Mouse (Mus musculus) mouse embryonic stem cell (cell line): ENCODE measurements at regions not wholly inside any gene's neighbourhood (a gene's known extent, or its start where the extent isn't known, plus 50 kb on each side); places are given as distances from the start of the nearest gene placed in this dataset.

Source experiments
- in situ Hi-C, 2 experiments: fragments of 300-500 bp; cut with MboI; formaldehyde crosslinking; loops; 1 replicate in 1 of 2; 3 replicates in 1 of 2; pipeline ENCODE4 v1.14.3; 2019 to 2020; ENCODE audit warnings: low sequenced_read_pairs in 2 of 2, low pct_unique_long_range_greater_than_20kb in 1 of 2, mixed read lengths in 1 of 2; ENCODE audit not compliant: unreplicated experiment in 1 of 2

- in situ Hi-C loops: no loop called here
Measured at GRCm38 (mm10) chr13:47537156-47537555, 414.7 kb downstream of the Rnf144b start.

GRCm38 (mm10) chr13:47549626-47550025 is 427.2 kb downstream of the Rnf144b start:
- in situ Hi-C loops: no loop called here

GRCm38 (mm10) chr13:47552251-47552650 is 429.8 kb downstream of the Rnf144b start:
- in situ Hi-C loops: no loop called here

- in situ Hi-C loops: no loop called here
Measured at GRCm38 (mm10) chr13:47554198-47554597, 431.7 kb downstream of the Rnf144b start.

GRCm38 (mm10) chr13:47557196-47557974 is 434.9 kb downstream of the Rnf144b start:
- in situ Hi-C loops: no loop called here

DNA sequence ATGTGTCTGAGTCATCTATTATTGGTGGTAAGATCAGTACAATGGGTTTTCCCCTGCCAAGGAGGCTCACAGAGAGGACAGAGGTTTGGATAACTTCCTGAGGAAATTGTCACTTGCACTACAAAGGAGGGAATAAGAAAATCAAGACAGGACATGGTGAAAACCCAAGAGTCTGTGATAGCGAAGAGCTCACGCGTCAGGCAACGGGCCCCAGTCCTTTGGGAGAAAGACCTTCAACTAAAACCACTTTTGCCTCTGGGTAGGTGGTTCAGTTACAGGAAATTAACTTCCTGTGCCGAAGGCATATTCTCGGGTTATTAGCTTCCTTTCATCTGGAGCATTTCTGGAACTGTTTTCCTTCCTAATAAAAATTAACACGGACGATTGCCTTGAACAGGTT is 440.4 kb downstream of the Rnf144b start:
- in situ Hi-C loops: no loop called here

DNA sequence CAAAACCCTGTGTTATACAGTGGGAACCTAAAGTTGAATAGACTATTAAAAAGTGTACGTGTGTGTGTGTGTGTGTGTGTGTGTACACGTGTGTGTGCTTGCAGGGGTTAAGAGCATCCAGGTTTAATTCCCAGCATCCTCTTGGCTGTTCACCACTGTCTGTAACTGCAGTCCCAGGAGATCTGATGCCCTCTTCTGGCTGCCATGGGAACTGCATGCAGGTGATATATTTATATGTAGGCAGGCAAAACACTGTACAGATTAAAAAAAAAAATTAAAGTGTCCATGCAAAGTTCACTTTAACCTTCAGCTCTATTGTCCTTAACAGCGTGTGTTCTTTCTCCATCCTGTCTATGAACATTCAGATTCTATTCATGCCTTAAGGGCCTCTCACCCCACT is 454.1 kb downstream of the Rnf144b start:
- in situ Hi-C loops: loop anchor here in 1 of 2 experiments (25.0 kb wide), 1 partner anchor 239 kb away; no protein-coding TSS in a partner anchor

DNA sequence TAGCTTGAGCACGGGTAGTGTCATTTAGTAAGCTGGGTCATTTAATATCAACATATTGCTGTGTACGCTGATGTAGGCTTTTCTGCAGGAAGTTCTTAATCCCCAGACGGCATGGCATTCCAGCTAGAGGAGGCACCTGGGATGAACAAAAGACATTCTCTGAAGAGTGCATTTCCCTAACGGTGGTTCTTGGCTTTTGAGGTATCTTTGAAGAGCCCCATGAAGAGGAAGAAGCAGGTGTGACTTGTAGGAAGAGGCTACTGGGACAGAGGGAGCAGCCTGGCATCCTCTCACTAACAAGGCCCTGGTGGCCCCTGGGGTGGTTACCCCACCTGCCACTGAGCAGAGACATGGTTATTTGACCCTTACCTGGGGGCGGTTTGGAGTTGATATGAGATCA is 457.7 kb downstream of the Rnf144b start:
- in situ Hi-C loops: loop anchor here in 1 of 2 experiments (25.0 kb wide), 1 partner anchor 243 kb away; no protein-coding TSS in a partner anchor

DNA sequence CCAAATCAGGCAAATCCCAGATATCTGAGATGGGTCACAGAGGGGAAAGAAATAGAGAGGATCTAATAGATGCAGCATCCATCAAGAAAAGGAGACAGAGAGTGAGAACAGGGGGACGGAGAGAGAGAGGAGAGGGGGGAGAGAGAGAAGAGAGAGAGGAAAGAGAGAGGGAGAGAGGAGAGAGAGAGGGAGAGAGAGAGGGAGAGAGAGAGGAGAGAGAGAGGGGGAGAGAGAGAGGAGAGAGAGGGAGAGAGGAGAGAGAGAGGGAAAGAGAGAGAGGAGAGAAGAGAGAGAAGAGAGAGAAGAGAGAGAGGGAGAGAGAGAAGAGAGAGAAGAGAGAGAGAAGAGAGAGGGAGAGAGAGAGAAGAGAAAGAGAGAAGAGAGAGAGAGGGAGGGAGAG is 462.7 kb downstream of the Rnf144b start:
- in situ Hi-C loops: loop anchor here in 1 of 2 experiments (25.0 kb wide), 1 partner anchor 248 kb away; no protein-coding TSS in a partner anchor

DNA sequence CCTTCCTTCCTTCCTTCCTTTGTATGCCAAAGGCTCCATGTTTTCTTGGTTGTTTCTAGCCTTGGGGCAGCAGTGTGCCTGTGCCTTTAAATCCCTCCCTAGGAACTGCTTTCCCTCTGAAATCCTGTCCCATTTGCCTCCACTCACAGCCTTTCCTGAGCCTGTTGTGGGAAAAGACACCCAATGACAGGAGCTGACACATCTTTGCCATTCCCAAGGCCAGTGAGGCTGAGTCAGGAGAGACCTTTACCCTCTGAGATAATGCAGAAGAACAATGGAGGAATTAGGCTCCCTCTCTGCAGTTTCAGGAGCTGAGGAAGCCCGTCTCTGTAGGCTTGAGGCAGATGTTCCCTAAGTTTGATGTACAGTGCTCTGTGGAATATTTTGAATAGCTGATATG is 480.2 kb downstream of the Rnf144b start:
- in situ Hi-C loops: no loop called here

- in situ Hi-C loops: no loop called here
Measured at GRCm38 (mm10) chr13:47611439-47611838, 489.0 kb downstream of the Rnf144b start.

GRCm38 (mm10) chr13:47636511-47637103 is 514.2 kb downstream of the Rnf144b start:
- in situ Hi-C loops: no loop called here

DNA sequence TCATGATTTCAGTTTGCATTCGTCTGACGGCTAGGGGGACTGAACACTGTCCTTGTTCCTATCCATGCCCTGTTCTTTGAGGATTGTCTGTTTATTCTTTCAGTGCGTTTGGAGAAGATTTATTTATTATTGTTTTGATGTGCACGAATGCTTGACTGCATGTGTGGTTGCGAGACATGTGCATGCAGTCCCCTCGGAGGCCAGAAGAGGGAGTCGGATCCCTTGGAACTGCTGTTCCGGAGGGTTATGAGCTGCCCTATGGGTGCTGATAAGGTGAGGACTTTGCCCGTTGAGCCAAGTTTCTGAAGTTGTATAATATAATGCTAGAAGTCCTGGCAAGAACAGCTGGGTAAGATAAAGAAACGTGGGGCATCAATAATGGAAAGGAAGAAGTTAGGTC is 519.9 kb downstream of the Rnf144b start:
- in situ Hi-C loops: no loop called here

GRCm38 (mm10) chr13:47645081-47645480 is 522.6 kb downstream of the Rnf144b start:
- in situ Hi-C loops: no loop called here

DNA sequence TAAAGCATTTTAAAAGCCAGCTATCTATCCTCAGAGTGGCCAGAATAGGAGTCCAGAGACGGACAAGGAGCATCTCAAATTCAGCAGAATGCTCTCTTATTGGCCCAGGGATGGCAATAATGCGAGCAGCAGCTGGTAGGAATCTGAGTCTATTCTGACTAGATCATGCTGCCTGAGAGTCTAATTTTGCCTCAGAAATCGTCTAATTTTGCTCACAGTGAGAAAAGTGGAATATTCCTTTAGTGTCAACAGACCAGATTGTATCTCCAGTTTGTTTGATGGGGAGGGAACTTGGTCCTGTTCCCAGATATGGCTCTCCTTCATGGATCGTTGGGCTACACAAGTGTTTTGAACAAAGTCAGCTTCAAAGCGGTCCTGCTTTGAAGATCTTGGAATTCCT is 525.2 kb downstream of the Rnf144b start:
- in situ Hi-C loops: no loop called here

- in situ Hi-C loops: loop anchor here in 1 of 2 experiments (25.0 kb wide), 1 partner anchor 812 kb away; no protein-coding TSS in a partner anchor
Measured at GRCm38 (mm10) chr13:47650093-47650492, 527.6 kb downstream of the Rnf144b start.

DNA sequence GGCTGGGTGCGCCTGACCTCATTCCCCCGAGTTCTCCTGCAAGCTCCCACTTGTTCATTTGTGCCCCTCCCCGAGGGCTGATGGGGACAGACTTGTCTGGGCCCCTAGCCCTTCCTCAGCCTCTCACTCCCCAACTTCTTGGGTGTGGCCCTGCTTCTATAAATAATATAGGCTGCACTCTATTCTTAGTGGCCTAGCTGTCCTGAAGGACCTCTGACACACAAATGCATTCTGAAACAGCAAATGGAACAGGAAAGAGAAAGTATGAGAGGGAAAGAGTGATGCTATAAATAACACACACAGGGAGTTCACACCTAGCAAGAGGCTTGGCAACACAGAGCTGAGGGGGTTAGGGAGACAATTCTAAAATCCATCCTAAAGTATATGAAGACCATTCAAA is 544.0 kb downstream of the Rnf144b start:
- in situ Hi-C loops: loop anchor here (10.0 to 25.0 kb wide), 2 partner anchors 248 to 796 kb away; no protein-coding TSS in a partner anchor

- in situ Hi-C loops: loop anchor here (10.0 to 25.0 kb wide), 2 partner anchors 248 to 795 kb away; no protein-coding TSS in a partner anchor
Measured at GRCm38 (mm10) chr13:47666956-47667701, 544.7 kb downstream of the Rnf144b start.

DNA sequence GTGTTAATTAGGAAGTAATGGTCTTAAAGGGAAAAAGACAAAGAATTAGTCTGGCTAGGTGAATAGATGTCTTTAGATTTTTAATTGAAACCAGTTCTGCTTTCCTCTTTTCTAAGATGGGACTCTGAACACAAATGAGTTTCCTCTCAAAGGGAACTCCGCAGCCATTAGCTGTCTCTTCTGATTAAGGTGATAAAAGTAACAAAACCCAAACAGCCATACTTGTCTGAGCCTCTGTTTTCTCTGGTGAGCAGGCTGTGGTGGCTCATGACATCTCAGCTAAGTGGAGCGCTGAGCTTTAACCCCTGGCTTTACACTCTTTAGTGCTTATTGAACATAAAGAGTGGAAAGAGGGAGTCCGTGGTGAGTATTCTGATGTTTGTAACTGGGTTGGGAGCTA is 565.7 kb downstream of the Rnf144b start:
- in situ Hi-C loops: no loop called here
